Mouse (Mus musculus): Measurements from ENCODE around the gene Nox4.
"Not testable (repeated sequence)": the region's sequence is repeated elsewhere in the genome, so short reads cannot be mapped to it uniquely, and the experiment has no call there.

The Nox4 gene

DNA sequence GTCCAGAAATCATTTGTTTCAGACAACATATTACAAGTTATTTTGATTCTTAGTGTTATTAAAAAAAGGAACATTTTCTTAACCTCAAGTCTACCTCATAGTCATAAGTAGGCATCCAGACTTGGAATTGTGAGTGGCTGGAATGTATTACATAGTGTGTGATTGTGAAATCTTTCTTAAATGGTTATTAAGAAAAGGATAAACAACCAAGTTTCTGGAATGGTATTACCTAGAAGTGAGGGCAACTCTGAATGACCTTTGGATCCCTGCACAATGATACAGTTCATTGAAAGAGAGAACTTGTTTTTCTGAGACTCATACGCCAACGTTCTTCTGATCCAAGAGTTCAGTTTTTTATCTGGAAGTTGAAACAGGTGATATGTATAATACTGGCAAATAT lies 125.4 kb downstream of the Nox4 start:
- DNase-seq (ENCODE audit: low spot score), result no peak

DNA sequence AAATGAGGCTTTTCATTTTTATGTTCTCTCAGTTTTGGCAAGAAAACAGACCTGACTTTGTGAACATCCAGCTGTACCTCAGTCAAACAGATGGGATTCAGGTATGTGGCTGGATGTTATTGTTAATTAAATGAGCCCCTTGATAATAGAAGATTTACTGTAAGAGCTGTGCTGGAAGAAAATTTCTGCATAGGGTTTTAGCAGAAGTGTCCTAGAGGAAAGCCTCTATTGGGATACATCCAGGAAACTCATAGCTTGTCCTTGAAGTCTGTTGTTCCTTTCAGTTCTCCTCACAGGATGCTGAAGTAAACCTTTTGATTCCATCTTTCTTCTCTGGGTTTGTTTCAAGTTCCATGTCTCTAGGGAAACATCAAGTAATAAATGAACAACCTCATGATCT lies 128.4 kb downstream of the Nox4 start:
- DNase-seq (ENCODE audit: low spot score), result no peak

DNA sequence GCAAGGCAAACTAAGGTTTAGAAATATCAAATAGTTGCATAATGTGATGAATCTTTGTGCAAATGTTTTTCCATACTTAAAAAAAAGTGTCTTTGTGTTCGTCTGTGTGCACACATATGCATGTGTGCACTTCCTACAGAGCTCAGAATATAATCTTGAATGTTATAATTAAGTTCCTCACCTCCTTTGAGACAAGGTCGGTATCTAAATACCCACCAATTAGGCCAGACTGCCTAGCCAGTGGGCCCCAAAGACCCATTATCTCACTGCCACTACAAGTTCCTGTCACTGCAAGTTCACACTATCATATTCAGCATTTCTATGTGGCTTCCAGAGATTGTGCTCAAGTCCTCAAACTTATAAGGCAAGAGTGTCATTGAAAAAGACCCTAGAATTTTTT lies 129.0 kb downstream of the Nox4 start:
- no peak for DNase-seq (ENCODE audit: low spot score)

DNA sequence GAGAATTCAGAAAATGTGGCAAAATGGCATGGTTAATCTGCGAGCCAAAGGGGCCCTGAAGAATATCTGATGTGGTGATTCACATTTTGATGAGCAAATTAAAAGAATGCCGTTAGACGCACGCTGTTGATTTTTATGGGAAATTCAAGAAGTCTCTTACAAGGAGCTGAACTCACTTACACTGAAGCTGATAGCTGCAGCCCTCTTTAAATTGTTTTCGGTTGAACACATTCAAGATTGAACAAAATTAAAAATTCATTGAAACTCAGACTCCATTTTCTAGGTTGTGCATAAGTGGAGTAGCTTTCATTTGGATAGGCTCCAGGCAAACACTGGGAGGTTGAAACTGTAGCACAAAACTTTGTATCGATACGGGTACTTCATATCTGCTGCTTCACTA lies 151.1 kb downstream of the Nox4 start:
- DNase-seq (ENCODE audit: low spot score), result no peak

DNA sequence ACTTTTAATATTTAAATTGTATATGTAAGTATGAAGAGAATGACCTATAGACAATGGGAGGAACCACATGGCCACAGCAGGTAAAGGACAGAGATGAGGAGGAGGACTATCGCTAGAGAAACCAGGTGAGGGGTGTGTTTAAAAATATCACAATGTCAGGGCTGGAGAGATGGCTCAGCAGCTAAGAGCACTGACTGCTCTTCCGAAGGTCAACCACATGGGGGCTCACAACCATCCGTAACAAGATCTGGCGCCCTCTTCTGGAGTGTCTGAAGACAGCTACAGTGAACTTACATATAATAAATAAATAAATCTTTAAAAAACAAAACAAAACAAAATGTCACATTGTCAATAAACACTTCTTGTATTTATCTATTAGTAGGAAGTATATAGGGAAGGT lies 165.5 kb downstream of the Nox4 start:
- DNase-seq (ENCODE audit: low spot score), result not testable (repeated sequence)

DNA sequence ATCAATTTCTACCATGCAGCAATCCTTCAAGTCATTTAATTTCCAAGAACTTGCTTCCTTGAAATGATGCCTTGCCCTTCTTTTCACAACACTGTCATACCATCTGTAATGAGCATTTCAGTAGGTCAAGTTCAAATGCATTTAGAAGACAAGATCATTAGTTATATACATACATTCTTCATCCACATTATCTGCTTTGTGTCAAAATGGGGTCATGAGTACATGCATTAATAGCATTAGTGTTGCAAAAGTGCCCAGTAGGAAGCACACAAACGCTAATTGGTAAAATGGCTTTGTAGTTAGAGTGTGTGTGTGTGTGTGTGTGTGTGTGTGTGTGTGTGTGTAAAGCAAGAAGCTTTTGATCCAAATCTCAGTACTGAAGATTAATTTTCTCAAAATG lies 167.4 kb downstream of the Nox4 start:
- DNase-seq (ENCODE audit: low spot score), result no peak
